Mouse (Mus musculus): ENCODE measurements at regions not wholly inside any gene's neighbourhood (a gene's known extent, or its start where the extent isn't known, plus 50 kb on each side); places are given as distances from the start of the nearest gene placed in this dataset.

- Histone ChIP-seq H3K4me2 (ENCODE audit: low read length) (no peak overlapping the region), H3K4me1 (ENCODE audit: control insufficient read depth, insufficient read depth, low read length) (peaks cover 18% of the 10 kb centered on the region), H3K9ac (replicated peaks; ENCODE audit: low read length) (no peak overlapping the region), H3K27me3 (ENCODE audit: control insufficient read depth, insufficient read depth, low read length) (no peaks in the 10 kb centered on the region), H3K4me3 (replicated peaks; ENCODE audit: low read depth, low read length) (no peak overlapping the region), H3K27ac (replicated peaks; ENCODE audit: low read depth, low read length) (peak overlapping the region; percentile 75; the same call in 1 of the 2 replicates), H3K9me3 (ENCODE audit: control insufficient read depth, low read length) (no peaks in the 10 kb centered on the region), H3K36me3 (ENCODE audit: control insufficient read depth, insufficient read depth, low read length) (no peaks in the 10 kb centered on the region)
- DNase-seq (no peak), ATAC-seq (ENCODE audit: low FRiP score, low TSS enrichment) (no peak)
- 91% methylated on average over 4 of the region's 4 CpGs for WGBS
Measured at GRCm38 (mm10) chr1:92370842-92371241, 102.8 kb downstream of the Ndufa10 start.

GRCm38 (mm10) chr1:92369972-92370371, 103.7 kb downstream of the Ndufa10 start:
- no peak overlapping the region for H3K9ac ChIP-seq (replicated peaks; ENCODE audit: low read length)
- DNase-seq (no peak), ATAC-seq (ENCODE audit: low FRiP score, low TSS enrichment) (no peak)

GRCm38 (mm10) chr1:92366249-92366648, 107.4 kb downstream of the Ndufa10 start:
- DNase-seq, result no peak
- peaks cover 11% of the 10 kb centered on the region for H3K4me1 ChIP-seq (ENCODE audit: control insufficient read depth, insufficient read depth, low read length)
- 87% methylated on average over 5 of the region's 5 CpGs for WGBS

More at GRCm38 (mm10) chr1:92369972-92370371, 103.7 kb downstream of the Ndufa10 start:
- H3K36me3 ChIP-seq (ENCODE audit: control insufficient read depth, insufficient read depth, low read length), result no peaks in the 10 kb centered on the region
- H3K9me3 ChIP-seq (ENCODE audit: control insufficient read depth, low read length), result no peaks in the 10 kb centered on the region
- WGBS, result 85% methylated on average over 5 of the region's 5 CpGs
- no peaks in the 10 kb centered on the region for H3K27me3 ChIP-seq (ENCODE audit: control insufficient read depth, insufficient read depth, low read length)
- H3K4me3 ChIP-seq (replicated peaks; ENCODE audit: low read depth, low read length), result no peak overlapping the region
- H3K4me1 ChIP-seq (ENCODE audit: control insufficient read depth, insufficient read depth, low read length), result peaks cover 18% of the 10 kb centered on the region
- H3K27ac ChIP-seq (replicated peaks; ENCODE audit: low read depth, low read length), result no peak overlapping the region
- H3K4me2 ChIP-seq (ENCODE audit: low read length), result no peak overlapping the region

GRCm38 (mm10) chr1:92365366-92366075, 108.1 kb downstream of the Ndufa10 start:
- Histone ChIP-seq H3K27ac (replicated peaks; ENCODE audit: low read depth, low read length) (no peak overlapping the region), H3K4me2 (ENCODE audit: low read length) (no peak overlapping the region), H3K9me3 (ENCODE audit: control insufficient read depth, low read length) (no peaks in the 10 kb centered on the region), H3K36me3 (ENCODE audit: control insufficient read depth, insufficient read depth, low read length) (no peaks in the 10 kb centered on the region), H3K4me1 (ENCODE audit: control insufficient read depth, insufficient read depth, low read length) (peaks cover 8% of the 10 kb centered on the region; the same call in 1 of the 2 replicates), H3K27me3 (ENCODE audit: control insufficient read depth, insufficient read depth, low read length) (no peaks in the 10 kb centered on the region), H3K9ac (replicated peaks; ENCODE audit: low read length) (no peak overlapping the region), H3K4me3 (replicated peaks; ENCODE audit: low read depth, low read length) (no peak overlapping the region)
- WGBS, result 84% methylated on average over 4 of the region's 4 CpGs
- ATAC-seq (ENCODE audit: low FRiP score, low TSS enrichment), result no peak
- no peak for DNase-seq

More at GRCm38 (mm10) chr1:92366249-92366648, 107.4 kb downstream of the Ndufa10 start:
- H3K27ac ChIP-seq (replicated peaks; ENCODE audit: low read depth, low read length), result no peak overlapping the region
- H3K4me2 ChIP-seq (ENCODE audit: low read length), result no peak overlapping the region
- no peaks in the 10 kb centered on the region for H3K36me3 ChIP-seq (ENCODE audit: control insufficient read depth, insufficient read depth, low read length)
- ATAC-seq (ENCODE audit: low FRiP score, low TSS enrichment), result no peak
- H3K9me3 ChIP-seq (ENCODE audit: control insufficient read depth, low read length), result no peaks in the 10 kb centered on the region
- no peak overlapping the region for H3K9ac ChIP-seq (replicated peaks; ENCODE audit: low read length)
- no peaks in the 10 kb centered on the region for H3K27me3 ChIP-seq (ENCODE audit: control insufficient read depth, insufficient read depth, low read length)
- H3K4me3 ChIP-seq (replicated peaks; ENCODE audit: low read depth, low read length), result no peak overlapping the region

- H3K4me2 ChIP-seq (ENCODE audit: low read length), result no peak overlapping the region
- no peak overlapping the region for H3K4me3 ChIP-seq (replicated peaks; ENCODE audit: low read depth, low read length)
- H3K36me3 ChIP-seq (ENCODE audit: control insufficient read depth, insufficient read depth, low read length), result no peaks in the 10 kb centered on the region
- H3K4me1 ChIP-seq (ENCODE audit: control insufficient read depth, insufficient read depth, low read length), result peaks cover 12% of the 10 kb centered on the region; the same call in 1 of the 2 replicates
- ATAC-seq (ENCODE audit: low FRiP score, low TSS enrichment), result no peak
- peak; percentile 71 for DNase-seq
- peak overlapping the region; percentile 70 for H3K27ac ChIP-seq (replicated peaks; ENCODE audit: low read depth, low read length)
- H3K9me3 ChIP-seq (ENCODE audit: control insufficient read depth, low read length), result no peaks in the 10 kb centered on the region
- WGBS, result 50% methylated on average over 7 of the region's 7 CpGs
- no peaks in the 10 kb centered on the region for H3K27me3 ChIP-seq (ENCODE audit: control insufficient read depth, insufficient read depth, low read length)
- H3K9ac ChIP-seq (replicated peaks; ENCODE audit: low read length), result 0 out of 2 replicates have a peak overlapping the region, but pooled peaks have one; percentile 7
Measured at GRCm38 (mm10) chr1:92361677-92362076, 112.0 kb downstream of the Ndufa10 start.

- Histone ChIP-seq H3K9me3 (ENCODE audit: control insufficient read depth, low read length) (no peaks in the 10 kb centered on the region), H3K9ac (replicated peaks; ENCODE audit: low read length) (no peak overlapping the region), H3K4me3 (replicated peaks; ENCODE audit: low read depth, low read length) (no peak overlapping the region), H3K4me2 (ENCODE audit: low read length) (no peak overlapping the region), H3K27me3 (ENCODE audit: control insufficient read depth, insufficient read depth, low read length) (no peaks in the 10 kb centered on the region), H3K27ac (replicated peaks; ENCODE audit: low read depth, low read length) (no peak overlapping the region), H3K4me1 (ENCODE audit: control insufficient read depth, insufficient read depth, low read length) (peaks cover 12% of the 10 kb centered on the region; the same call in 1 of the 2 replicates), H3K36me3 (ENCODE audit: control insufficient read depth, insufficient read depth, low read length) (no peaks in the 10 kb centered on the region)
- ATAC-seq (ENCODE audit: low FRiP score, low TSS enrichment) (no peak), DNase-seq (peak; percentile 74)
- WGBS, result 14% methylated on average over 7 of the region's 7 CpGs
Measured at GRCm38 (mm10) chr1:92360255-92360654, 113.4 kb downstream of the Ndufa10 start.

- Histone ChIP-seq H3K9ac (replicated peaks; ENCODE audit: low read length) (no peak overlapping the region), H3K9me3 (ENCODE audit: control insufficient read depth, low read length) (no peaks in the 10 kb centered on the region), H3K4me1 (ENCODE audit: control insufficient read depth, insufficient read depth, low read length) (peaks cover 12% of the 10 kb centered on the region; the same call in 1 of the 2 replicates), H3K27ac (replicated peaks; ENCODE audit: low read depth, low read length) (no peak overlapping the region), H3K36me3 (ENCODE audit: control insufficient read depth, insufficient read depth, low read length) (no peaks in the 10 kb centered on the region), H3K4me3 (replicated peaks; ENCODE audit: low read depth, low read length) (no peak overlapping the region), H3K27me3 (ENCODE audit: control insufficient read depth, insufficient read depth, low read length) (no peaks in the 10 kb centered on the region), H3K4me2 (ENCODE audit: low read length) (no peak overlapping the region)
- WGBS, result 93% methylated on average over 2 of the region's 2 CpGs
- DNase-seq, result no peak
- ATAC-seq (ENCODE audit: low FRiP score, low TSS enrichment), result no peak
Measured at GRCm38 (mm10) chr1:92359473-92359872, 114.2 kb downstream of the Ndufa10 start.

- Histone ChIP-seq H3K27me3 (ENCODE audit: control insufficient read depth, insufficient read depth, low read length) (no peaks in the 10 kb centered on the region), H3K27ac (replicated peaks; ENCODE audit: low read depth, low read length) (no peak overlapping the region), H3K9me3 (ENCODE audit: control insufficient read depth, low read length) (no peaks in the 10 kb centered on the region), H3K36me3 (ENCODE audit: control insufficient read depth, insufficient read depth, low read length) (no peaks in the 10 kb centered on the region), H3K4me1 (ENCODE audit: control insufficient read depth, insufficient read depth, low read length) (peaks cover 12% of the 10 kb centered on the region; the same call in 1 of the 2 replicates), H3K4me2 (ENCODE audit: low read length) (no peak overlapping the region), H3K9ac (replicated peaks; ENCODE audit: low read length) (no peak overlapping the region), H3K4me3 (replicated peaks; ENCODE audit: low read depth, low read length) (no peak overlapping the region)
- no peak for DNase-seq
- 89% methylated on average over 8 of the region's 8 CpGs for WGBS
- no peak for ATAC-seq (ENCODE audit: low FRiP score, low TSS enrichment)
Measured at GRCm38 (mm10) chr1:92358758-92359287, 114.8 kb downstream of the Ndufa10 start.

Data from midbrain, embryonic 14.5 days (tissue).